Mouse (Mus musculus) layer of hippocampus, adult 9-10 months (tissue): Measurements from ENCODE around the gene Lpcat2.

Experiments used
- DNase-seq: peaks from one replicate; pipeline ENCODE4 v3.0.0; 2022; ENCODE audit warnings: low spot score

Gene Lpcat2

GRCm38 (mm10) chr8:92855171-92855894 lies at the start of gene Lpcat2:
Gene Lpcat2 (plus strand): TSS chr8:92855339.
- DNase-seq = no peak

GRCm38 (mm10) chr8:92812773-92813172 lies 42.4 kb upstream of the Lpcat2 start:
- DNase-seq = no peak

DNA sequence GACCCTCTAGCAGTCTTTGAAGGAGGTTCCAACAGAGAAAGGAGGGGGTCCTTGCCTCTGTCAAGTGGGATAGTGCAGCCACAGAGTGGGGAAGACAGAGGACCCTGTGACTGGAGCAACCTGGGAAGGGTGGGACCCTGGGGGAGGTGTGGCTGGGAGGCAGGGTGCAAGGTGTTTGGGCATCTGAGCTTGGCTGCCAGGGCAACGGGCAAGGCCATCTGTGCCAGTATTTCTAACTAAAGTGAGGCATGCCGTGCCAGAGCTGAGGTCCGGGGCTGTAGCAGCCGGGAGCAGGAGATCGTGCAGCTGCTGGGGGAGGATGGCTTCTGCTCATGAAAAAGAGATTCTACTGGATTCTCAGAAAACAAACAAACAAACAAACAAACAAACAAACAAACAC lies 39.5 kb upstream of the Lpcat2 start:
- no peak for DNase-seq

- DNase-seq = peak; percentile 91
Observed at GRCm38 (mm10) chr8:92817928-92818818, 37.0 kb upstream of the Lpcat2 start.

GRCm38 (mm10) chr8:92821151-92821550 lies 34.0 kb upstream of the Lpcat2 start:
- no peak for DNase-seq

- DNase-seq = no peak
Observed at GRCm38 (mm10) chr8:92822386-92822785, 32.8 kb upstream of the Lpcat2 start.

- DNase-seq = no peak
Observed at GRCm38 (mm10) chr8:92825991-92826390, 29.1 kb upstream of the Lpcat2 start.

GRCm38 (mm10) chr8:92827243-92828034 lies 27.7 kb upstream of the Lpcat2 start, which contains the start of gene Mmp2:
Gene Mmp2 (plus strand): TSS chr8:92827291.
- DNase-seq = no peak

GRCm38 (mm10) chr8:92828251-92828743 lies 26.8 kb upstream of the Lpcat2 start:
- no peak for DNase-seq

DNA sequence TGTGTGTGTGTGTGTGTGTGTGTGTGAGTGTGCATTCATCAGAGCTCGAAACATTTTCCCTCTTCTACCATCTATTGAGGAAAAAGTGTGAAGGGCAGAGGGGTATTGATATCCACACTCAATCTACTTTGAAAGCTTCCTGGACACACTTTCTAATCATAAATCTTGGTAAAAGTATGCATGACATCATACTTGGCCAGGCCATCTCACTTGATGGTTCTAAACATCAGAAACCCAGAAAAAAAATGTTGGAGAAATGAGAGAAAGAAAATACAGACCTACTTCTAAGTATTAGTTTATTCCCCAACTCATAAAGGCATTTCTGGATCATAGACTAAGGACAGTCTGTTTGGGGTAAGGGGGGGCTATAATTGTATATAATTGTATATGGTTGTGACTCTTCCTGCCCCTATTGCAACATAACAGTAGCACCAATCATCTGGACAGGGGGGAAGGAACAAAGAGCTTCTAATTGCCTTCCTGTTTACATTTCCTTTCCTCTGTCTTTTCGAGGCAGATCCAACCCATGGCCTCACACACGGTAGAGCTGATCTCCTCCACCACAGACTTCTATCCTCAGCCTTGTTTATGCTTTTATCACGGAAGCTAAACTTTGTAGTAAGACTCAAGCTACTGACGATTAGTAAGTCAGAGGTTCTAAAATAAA lies 20.9 kb upstream of the Lpcat2 start:
- no peak for DNase-seq

- DNase-seq = no peak
Observed at GRCm38 (mm10) chr8:92834786-92835500, 20.2 kb upstream of the Lpcat2 start.

DNA sequence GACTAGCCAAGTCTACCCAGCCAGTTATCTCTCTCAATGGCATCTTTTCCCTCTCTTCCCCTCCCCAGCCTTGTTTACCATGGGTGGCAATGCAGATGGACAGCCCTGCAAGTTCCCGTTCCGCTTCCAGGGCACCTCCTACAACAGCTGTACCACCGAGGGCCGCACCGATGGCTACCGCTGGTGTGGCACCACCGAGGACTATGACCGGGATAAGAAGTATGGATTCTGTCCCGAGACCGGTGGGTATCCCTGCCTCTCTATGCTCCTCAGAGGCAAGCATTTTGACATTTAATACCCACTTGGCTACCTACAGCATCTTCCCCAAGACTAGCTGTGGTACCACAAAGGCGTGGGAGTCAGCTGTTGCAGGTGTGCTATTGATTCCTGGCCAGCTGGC lies 19.2 kb upstream of the Lpcat2 start:
- no peak for DNase-seq

DNA sequence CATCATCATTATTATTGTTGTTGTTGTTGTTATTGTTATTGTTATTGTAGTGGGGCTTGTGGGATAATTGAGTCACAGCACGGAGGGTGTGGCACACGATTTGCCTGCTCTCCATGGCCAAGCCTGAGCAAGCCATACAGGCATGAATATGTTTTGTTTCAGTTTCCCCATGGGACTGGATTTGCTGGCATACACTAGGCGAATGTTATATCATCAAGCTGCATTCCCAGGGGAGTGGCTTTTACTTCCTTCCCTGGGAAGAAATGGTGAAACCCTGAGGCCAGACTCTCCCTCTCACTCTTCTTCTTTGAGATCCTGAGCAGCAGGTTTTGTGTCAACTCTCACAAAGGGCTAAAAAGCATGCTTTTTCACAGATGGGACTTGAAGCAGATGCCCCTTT lies 16.5 kb upstream of the Lpcat2 start:
- DNase-seq = no peak

DNA sequence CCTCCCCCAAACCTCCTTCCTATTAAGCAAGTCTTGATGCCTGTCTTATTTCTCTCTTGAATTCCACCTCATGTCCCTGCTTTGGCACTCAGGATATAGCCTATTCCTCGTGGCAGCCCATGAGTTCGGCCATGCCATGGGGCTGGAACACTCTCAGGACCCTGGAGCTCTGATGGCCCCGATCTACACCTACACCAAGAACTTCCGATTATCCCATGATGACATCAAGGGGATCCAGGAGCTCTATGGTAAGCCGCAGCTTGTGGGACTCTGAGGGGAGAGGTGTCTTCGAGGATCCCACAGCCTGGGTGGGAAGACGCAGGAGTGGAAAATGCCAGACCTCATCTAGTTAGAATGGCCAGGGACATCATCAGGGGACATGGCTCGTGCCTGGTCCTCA lies 16.0 kb upstream of the Lpcat2 start:
- no peak for DNase-seq

DNA sequence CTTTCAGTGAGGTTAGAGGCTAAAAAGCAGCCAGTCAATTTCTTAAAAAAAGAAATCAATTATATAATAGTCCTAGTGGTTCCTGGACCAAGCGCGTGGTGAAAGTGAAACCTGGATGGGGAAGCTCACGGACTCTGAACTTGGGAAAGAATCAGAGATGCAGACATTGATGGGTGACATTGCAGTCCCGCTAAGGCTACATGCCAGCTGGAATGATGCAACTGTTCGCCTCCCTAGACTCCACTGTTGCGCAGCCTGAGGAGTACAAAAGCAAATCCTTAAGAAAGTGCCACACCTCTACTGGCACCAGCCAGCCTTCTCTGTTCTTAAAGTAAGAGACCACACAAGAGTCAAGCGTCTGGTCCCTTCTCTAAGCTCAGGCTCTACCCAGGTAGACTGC lies 15.3 kb upstream of the Lpcat2 start:
- DNase-seq = no peak

- DNase-seq = no peak
Observed at GRCm38 (mm10) chr8:92846684-92847083, 8.5 kb upstream of the Lpcat2 start.

- DNase-seq = no peak
Observed at GRCm38 (mm10) chr8:92847299-92847698, 7.8 kb upstream of the Lpcat2 start.

DNA sequence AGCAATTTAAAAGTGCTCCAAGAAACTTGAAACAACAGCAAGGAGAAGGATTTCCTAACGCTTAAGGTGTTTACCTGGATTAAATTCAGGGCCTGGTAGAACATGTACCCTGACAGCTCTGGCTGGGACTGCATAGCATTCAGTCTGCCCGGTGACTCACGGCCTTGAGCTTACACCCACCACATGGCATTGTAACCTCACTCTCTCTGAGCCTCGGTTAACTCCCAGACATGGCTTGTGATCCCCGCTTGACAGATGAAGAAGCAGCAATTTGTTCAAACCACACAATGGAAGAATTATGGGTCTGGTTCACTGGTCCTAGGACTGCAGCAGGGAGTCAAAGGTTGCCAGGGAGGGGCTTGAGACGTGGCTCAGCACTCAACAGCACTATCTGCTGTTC lies 5.9 kb upstream of the Lpcat2 start:
- DNase-seq = no peak

- no peak for DNase-seq
Observed at GRCm38 (mm10) chr8:92850239-92850638, 4.9 kb upstream of the Lpcat2 start.

- DNase-seq = no peak
Observed at GRCm38 (mm10) chr8:92851381-92851780, 3.8 kb upstream of the Lpcat2 start.
